Mouse (Mus musculus): Measurements from ENCODE around the gene Map2k2. TPM values are rescaled to one million over a fixed set of nuclear protein-coding genes. Genes with fewer than 3 reads are reported as not detected.

The Map2k2 gene
- polyA plus RNA-seq, 1 experiment, result 212 TPM

DNA sequence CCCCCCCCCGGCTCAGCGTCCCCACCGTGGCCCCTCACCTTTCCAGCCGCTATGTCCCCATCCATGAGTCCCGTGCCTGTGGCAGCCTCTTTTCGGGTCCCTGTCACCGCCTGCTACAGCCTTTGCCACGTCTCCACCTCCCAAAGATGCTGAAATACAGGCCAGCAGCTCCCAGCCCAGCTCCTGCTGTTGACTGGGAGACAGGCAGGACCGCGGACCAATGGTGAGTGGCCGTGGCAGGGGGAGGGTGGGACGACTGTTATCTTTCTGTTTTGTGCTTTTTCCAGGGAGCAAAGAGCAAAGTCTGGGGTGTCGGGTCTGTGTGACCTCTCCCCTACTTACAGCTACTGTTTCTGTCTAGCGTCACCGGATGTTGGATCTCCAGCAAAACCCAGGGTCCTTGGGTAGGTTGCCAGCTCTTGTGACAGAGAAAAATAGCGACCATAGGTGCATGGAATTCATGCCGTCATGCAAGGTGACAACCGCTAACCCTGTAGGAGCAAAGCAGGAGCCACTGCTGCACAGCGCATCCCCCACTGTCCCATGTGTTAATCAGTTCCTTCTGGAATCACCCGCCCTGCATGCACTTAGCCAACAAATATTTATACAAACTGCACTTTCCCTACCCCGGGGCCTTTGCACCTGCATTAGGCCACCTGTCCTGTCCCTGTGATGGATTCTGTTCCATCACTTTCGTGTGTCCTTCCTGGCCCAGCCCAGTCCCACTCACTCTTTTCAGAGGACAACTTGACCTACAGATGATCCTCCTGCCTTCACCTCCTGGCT lies 13.1 kb upstream of the Map2k2 start:
- WGBS, result 29% methylated on average over 22 of the region's 22 CpGs
- peak; percentile 45 for DNase-seq (ENCODE audit: low read depth, low spot score)

DNA sequence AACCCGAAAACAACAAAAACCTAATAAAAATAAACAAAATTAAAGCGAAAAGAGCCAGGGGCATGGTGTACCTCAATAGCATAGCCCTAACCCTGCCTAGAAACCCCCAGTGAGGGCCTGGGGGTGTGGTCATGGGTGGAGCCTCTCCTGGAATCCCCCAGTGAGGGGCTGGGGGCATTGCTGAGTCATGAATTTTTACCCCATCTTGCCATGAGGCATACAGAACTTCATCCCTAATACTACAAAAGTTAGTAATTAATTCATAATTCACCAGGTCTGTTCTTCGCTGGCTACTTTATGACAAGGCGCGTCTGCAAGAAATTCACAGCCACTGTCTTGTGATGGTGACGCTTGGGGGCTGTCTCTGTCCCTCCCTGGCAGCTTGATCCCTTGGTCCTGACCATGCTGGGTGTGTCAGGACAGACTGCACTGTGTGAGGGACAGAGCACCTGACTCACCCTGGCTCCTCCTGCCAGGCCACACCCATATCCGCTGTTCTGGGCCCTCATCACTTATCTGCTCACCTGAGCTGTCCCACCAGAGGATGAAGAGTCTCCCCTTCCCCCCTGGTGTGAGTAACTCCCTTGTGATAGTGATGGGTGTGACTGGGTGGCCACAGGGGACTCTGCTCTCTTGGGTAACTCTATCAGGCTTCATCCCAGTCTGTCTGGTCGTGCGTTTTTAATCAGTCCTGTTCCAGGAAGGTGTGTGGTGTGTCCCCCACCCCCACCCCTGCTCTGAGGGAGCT lies 10.6 kb upstream of the Map2k2 start:
- DNase-seq (ENCODE audit: low read depth, low spot score), result no peak

GRCm38 (mm10) chr10:81106113-81106721 lies 502 bp downstream of the Map2k2 start:
- WGBS, result under 1% methylated on average over 35 of the region's 35 CpGs
- DNase-seq (ENCODE audit: low read depth, low spot score), result no peak

More for the DNA sequence above, 10.6 kb upstream of the Map2k2 start:
- 46% methylated on average over 9 of the region's 9 CpGs for WGBS

DNA sequence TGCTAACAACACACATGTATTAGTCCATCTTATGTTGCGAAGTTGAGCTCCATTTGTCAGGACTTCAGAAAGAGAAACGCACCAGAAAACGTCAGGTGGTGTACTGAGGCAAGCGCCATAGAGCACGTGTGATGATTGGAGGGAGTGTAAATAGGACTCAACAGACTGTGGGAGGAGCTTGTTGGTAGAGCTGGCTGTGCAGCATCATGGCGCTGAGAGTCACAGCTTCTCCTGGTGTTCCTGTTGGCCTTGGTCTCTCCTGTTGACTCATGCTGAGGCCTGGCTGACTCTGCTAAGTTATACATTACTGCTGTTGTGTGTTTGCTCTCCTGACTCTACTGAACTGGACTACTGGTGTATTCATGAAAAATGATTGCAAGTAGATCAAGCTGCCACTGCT lies 7.2 kb downstream of the Map2k2 start:
- DNase-seq (ENCODE audit: low read depth, low spot score), result no peak
- 94% methylated on average over 6 of the region's 6 CpGs for WGBS

GRCm38 (mm10) chr10:81119625-81120024 lies 13.9 kb downstream of the Map2k2 start:
- 93% methylated on average over 10 of the region's 10 CpGs for WGBS
- DNase-seq (ENCODE audit: low read depth, low spot score), result no peak

DNA sequence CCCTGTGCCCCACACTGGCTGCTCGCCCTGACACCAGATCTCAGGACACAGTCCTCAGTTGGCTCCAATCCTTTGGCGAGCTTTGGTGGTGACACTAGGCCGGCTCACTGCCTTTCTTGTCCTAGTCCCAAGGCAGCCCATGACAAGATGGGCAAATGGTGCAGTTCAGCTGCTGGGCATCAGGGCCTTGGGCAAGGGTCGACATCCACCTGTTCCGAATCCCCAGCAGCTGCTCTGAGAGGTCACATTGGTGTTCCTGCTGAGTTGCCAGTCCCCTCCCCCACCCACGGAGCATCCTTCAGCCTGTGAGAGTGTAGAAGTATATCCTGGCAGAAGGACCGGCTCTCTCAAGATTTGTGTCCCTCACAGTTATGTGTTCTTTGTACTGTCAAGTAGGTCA lies 14.9 kb downstream of the Map2k2 start:
- WGBS, result 89% methylated on average over 7 of the region's 7 CpGs
- DNase-seq (ENCODE audit: low read depth, low spot score), result no peak

- WGBS, result 60% methylated on average over 2 of the region's 2 CpGs
These were observed 17.2 kb downstream of the Map2k2 start for GRCm38 (mm10) chr10:81122889-81123288.

GRCm38 (mm10) chr10:81123500-81123899 lies 17.8 kb downstream of the Map2k2 start:
- 71% methylated on average over 11 of the region's 11 CpGs for WGBS
- DNase-seq (ENCODE audit: low read depth, low spot score), result no peak

More at GRCm38 (mm10) chr10:81122889-81123288, 17.2 kb downstream of the Map2k2 start:
- no peak for DNase-seq (ENCODE audit: low read depth, low spot score)

- DNase-seq (ENCODE audit: low read depth, low spot score), result no peak
- WGBS, result 2% methylated on average over 16 of the region's 16 CpGs
These were observed 28.5 kb downstream of the Map2k2 start for GRCm38 (mm10) chr10:81134181-81134587.

DNA sequence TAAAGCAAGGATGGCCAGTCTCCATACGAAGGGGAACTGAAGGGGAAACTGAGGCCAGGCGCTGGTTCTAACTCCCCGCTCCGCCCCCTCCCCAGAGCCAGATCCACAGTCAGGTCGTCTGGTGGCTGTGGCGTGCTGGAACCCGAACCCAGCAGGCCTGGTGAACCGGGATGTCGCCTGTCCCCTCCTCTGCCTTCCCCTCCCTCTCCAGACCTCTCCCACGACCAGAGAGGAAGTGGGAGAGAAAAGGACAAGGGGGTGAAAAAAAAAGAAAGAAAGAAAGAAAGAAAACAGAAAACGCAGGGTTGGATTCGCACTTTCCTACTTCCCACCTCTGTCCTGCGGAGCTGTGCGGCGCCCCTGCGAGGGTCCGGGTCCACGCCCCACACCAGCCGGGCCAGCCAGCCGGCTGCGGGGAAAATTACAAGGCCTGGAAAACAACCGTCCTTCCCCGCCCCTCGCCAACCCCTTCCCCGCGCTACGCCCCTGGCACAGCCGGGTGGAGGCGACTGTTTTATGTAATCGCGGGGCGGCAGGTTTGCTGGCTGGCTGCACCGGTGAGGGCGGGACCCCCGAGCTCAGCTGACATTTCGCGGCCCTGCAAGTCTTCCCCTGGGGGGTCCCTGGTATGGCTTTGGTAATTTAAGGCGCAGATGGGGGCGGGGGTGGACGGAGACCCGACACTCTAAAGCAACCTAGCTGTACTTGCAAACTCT lies 29.4 kb downstream of the Map2k2 start, which contains the start of gene Zbtb7a:
Gene Zbtb7a, plus strand, starts transcription at position 255 of the 716 bp plus-strand sequence.
- DNase-seq (ENCODE audit: low read depth, low spot score), result no peak
- 4% methylated on average over 41 of the region's 41 CpGs for WGBS

- DNase-seq (ENCODE audit: low read depth, low spot score), result no peak
- WGBS, result 1% methylated on average over 86 of the region's 86 CpGs
These were observed 30.4 kb downstream of the Map2k2 start for GRCm38 (mm10) chr10:81135831-81136705.

GRCm38 (mm10) chr10:81136706-81137231 lies 31.1 kb downstream of the Map2k2 start:
- no peak for DNase-seq (ENCODE audit: low read depth, low spot score)
- under 1% methylated on average over 49 of the region's 50 CpGs for WGBS

DNA sequence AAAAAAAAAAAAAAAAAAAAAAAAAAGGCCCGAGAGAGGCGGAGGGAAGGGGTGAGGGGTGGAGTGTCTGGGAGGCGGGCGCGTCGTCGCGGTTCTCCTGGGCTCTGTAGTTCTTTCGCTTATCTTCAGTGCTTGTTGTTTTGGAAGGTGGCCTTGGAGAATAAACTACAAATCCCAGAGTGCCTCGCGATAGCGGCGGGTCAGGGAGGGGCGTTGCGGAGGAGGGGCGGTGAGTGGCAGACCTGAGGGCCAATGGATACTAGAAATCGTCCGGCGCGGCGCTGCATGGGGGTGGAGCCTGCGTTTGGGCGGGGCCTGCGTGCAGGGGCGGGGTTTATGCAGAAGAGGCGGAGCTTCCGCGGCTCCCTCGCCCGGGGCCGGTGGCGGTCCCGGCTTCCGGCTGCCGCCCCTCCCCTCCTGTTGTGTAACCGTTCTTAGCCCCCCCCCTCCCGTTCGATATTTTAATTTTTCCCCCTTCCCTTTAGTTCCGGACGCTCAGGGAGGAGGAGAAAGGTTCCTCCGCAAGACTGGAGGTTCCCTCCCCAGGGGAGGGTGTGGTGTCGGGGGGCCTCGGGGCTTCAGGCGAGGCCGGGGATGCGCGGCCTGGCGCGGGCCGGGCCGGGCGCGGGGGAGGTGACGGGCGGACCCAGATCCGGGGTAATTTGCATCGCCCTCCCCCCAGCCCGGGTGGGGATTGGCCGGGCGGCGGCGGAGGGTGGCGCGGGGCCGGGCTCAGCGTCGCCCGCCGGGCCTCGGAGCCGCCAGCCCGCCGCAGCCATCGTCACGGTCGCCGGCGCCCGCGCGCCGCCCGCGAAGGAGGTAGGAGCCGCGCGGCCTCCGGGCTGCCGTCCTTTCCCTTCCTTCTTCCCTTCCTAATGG lies 31.8 kb downstream of the Map2k2 start:
- peak; percentile 91 for DNase-seq (ENCODE audit: low read depth, low spot score)
- 1% methylated on average over 89 of the region's 89 CpGs for WGBS

DNA sequence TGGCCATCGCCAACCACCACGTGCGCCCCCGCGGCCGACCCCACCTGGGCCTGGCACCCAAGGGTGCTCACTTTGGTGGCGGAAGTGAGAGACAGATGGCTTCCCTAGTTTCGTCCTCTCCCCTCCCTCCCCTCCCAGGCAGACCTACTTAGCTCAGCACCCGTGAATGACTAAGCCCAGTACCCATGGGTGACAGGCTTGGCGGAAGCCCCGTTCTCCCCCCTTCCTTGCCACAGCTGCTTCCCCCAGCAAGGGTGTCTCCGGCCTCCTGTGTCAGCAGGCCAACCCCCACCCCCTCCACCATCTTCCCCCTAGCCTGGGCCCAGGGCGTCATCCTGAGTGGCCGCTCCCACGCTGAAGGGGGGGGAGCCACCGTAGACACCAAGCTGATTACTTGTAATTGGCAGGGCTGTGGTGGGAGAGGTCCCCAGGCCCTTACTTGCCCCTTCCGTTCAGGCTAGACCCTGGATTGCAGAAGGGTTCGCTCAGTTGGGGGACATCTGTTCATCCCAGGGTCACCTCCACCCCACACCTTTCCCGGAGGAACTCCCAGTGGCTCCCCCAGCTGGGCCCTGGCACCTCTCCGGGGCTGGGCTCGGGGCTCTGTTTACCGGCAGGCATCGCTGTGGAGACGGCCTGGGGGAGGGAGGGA lies 32.5 kb downstream of the Map2k2 start:
- under 1% methylated on average over 24 of the region's 24 CpGs for WGBS
- DNase-seq (ENCODE audit: low read depth, low spot score), result no peak

DNA sequence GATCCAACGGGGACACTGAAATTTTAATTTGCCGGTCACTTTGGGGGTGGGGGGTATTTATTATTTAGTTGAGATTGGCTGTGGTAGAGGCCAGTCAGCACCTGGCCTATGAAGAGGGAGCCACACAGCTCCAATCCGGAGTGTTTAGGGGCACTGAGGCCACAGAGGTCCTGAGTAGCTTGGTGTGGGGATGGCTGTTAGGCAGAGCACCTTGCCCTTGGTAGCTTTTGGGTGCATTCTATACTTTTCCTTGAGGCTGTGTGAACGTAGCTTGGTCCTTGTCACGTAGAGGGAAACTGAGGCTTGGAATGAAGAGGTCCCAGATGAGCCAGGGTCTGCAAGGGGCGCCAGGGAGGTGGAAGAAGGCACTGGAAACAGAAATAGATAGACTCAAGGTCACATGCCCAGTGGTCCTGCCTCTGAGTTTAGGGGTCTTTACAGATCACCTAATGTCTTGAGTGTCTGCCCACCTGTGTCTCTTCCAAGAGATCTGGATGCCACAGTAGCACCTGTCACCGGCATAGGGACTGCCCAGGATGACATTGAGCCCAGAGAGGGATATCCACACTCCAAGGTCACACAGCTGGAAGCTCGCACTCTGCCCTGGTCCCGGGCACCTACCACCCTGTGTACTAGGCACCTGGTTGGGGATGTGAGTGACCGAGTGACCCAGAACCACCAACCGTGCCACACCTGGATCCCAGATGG lies 33.3 kb downstream of the Map2k2 start:
- no peak for DNase-seq (ENCODE audit: low read depth, low spot score)
- WGBS, result 17% methylated on average over 11 of the region's 11 CpGs

GRCm38 (mm10) chr10:81139529-81139846 lies 33.8 kb downstream of the Map2k2 start:
- WGBS, result 21% methylated on average over 4 of the region's 4 CpGs

GRCm38 (mm10) chr10:81140005-81140404 lies 34.3 kb downstream of the Map2k2 start:
- DNase-seq (ENCODE audit: low read depth, low spot score), result no peak
- 11% methylated on average over 8 of the region's 8 CpGs for WGBS

More at GRCm38 (mm10) chr10:81139529-81139846, 33.8 kb downstream of the Map2k2 start:
- DNase-seq (ENCODE audit: low read depth, low spot score), result no peak
